Mouse (Mus musculus): ENCODE results near the gene Ppp1r13b.

Ppp1r13b gene

DNA sequence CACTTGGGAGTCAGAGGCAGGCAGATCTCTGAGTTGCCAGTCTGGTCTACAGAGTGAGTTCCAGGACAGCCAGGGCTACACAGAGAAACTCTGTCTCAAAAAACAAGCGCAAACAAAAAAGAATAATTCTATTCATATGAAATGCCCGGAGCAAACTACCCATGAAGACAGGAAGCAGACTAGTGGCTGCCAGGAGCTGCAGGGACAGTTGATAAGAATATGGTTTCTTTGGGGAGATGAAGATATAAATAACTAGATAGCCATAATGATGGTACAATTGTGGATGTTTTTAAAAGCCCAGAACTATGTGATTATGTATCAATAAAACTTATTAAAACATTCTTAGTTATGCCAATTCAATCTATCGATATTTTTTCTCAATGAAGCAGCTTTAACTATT is 25.9 kb downstream of the Ppp1r13b start:
- no peak for DNase-seq (ENCODE audit: low spot score)

DNA sequence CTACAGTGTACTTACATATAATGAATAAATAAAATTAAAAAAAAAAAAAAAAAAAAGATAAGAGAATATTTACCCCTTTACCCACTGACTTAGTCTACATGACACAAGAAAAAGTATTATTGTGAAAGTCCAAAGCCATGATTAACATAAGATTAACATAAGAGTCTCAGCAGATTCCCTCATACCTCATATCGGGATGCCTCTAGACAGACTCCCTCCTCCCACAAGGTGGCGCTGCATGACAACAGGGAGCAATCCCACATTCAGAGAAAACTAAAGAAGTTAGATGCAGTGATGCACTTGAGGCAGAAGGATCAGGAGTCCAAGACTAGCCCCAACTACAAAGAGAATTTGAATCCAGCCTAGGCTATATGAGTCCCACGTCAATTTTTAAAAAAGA is 29.7 kb downstream of the Ppp1r13b start:
- no peak for DNase-seq (ENCODE audit: low spot score)

DNA sequence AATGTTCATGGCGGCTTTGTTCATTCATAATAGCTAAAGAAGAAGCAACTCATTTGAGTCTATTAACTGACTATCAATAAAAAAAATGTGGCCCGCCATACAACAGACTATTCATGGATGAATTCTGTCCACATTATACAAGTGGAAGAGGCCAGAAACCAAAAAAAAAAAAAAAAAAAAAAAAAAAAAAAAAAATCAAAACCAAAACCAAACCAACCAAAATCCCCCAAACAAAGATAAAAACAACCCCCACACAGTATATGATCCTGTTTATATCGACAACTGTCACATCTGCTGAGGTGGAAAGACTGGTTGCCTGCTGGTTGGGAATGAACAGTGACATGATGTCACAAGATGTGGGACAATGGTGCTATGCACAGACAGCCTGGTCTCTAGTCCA is 32.4 kb downstream of the Ppp1r13b start:
- DNase-seq (ENCODE audit: low spot score) = no peak

DNA sequence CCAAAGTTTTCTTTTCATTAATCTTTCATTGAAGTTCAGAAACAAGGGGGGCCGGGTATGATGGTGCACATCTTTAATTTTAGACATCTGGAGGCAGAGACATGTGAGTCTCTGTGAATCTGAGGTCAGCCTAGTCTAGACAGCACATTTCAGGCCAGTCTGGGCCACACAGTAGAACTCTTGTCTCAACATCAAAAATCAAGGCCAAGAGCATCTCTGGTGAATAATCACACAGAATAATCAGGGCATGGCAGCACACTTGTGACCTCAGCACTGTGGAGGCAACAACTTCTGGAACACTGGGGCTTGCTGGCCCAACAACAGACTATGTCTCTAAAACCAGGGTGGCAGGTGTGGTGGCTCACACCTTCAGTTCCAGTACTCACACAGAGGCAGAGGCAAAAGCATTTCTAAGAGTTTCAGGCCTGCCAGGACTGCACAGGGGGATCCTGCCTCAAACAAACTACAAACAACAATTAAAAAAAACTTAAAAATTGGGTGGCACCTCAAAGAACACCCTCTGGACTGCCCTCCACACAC is 33.2 kb downstream of the Ppp1r13b start:
- DNase-seq (ENCODE audit: low spot score) = no peak

DNA sequence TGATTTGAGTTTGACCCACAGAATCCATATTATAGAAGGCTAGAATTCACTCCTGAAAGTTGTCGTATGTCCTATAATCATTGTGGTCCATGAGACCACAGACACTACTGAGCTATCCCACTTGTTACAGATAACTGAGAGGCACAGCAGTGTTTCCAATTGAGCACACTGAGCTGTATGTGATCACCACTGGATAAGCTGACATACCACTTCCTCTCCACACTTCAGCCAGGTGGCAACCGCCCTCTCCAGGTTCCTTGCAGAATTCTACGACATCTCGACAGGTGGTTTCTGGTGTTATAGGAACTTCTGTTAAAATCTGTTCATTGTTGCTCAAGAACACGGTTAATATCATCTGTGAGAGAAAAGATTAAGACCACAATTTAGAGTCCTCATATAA is 35.8 kb downstream of the Ppp1r13b start:
- no peak for DNase-seq (ENCODE audit: low spot score)

DNA sequence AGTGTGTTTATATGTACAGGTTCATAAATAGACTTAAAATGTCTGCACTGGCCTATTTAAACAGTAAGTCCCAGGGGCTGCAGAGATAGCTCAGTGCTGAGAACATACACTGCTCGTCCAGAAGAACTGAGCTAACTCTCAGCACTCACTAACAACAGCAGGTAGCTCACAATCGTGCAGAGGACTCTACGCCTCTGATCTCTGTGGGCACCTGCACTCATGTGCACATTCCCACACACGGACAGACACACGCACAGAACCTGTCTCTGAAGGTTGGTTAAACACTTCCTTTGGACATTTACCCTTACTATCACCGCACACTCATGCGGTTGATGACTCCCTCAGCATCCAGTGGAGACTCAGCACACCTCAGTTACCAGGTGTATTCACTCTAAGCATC is 37.1 kb downstream of the Ppp1r13b start:
- no peak for DNase-seq (ENCODE audit: low spot score)

DNA sequence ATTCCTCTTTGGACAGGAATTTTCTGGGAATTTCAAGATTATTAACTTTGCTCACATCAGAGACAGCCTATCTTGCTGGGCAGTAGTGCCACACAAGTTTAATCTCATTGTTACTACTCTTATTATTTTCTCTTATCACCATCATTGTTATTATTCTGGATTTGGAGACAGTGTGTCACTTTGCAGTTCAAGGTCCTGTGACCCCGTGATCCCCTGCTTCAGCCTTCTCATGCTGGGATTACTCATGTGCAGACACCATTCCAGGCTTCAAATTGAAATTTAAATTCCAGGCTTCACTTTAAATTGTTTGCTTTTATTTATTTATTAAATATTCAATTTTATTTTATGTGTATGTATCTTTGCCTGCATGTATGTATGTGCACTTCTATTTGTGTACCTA is 38.1 kb downstream of the Ppp1r13b start:
- DNase-seq (ENCODE audit: low spot score) = no peak

DNA sequence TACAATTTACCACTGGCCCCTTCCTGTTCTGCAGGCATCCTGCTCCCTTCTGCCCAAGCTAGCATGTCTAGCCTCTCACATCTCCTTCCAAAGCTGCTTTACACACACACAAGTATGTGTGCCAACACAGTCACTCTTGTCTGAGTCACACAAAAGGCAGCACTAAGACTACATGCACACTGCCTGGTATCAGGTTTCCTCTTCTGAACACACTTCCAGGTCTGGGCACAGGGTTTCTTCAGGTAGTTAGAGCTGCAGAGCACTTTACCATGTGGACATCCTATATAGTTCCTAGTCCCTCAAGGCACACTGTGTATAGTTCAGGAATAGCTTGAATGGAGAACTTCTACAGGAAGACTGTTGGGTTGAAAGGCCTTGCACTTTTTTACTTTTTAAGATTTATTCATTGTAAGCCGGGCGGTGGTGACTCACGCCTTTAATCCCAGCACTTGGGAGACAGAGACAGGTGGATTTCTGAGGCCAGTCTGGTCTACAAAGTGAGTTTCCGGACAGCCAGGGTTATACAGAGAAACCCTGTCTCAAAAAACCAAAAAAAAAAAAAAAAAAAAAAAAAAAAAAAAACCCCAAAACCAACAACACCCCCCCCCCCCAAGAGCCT is 43.6 kb downstream of the Ppp1r13b start:
- DNase-seq (ENCODE audit: low spot score) = no peak

DNA sequence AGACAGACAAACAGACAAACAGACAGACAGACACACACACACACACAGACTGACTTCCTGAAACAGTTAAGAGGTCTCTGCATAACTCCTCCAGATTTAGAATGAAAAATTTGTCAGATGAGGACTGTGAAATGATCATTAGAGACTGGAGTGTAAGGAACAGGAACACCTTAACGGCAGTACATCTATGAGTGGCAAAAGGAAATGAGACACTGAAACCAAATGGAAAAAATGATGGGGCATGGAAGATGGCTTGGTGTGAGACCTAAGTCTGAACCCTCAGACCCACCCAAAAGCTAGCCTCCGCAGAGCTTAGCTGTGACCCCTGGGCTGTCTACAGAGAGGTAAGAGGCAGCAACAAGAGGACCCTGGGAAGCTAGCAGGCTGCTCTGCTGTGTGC is 52.5 kb downstream of the Ppp1r13b start:
- DNase-seq (ENCODE audit: low spot score) = no peak

DNA sequence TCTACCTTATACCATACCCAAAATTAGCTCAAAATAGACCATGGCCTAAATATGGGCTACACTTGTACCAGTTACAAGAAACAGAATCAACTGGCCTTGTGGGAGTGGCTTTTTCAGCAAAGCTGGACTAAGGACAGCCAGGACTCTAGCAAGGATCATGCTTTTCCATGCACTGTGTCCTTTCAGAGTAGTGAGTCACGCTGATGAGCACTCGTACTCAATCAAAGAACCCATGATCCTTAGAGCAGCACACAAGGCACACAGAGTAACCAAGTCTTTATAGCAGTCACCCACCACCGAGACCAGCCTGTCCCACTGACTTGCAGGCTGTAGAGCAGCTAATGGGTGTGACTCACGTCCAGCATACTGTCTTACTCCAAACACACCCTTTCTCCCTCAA is 54.4 kb downstream of the Ppp1r13b start:
- no peak for DNase-seq (ENCODE audit: low spot score)

DNA sequence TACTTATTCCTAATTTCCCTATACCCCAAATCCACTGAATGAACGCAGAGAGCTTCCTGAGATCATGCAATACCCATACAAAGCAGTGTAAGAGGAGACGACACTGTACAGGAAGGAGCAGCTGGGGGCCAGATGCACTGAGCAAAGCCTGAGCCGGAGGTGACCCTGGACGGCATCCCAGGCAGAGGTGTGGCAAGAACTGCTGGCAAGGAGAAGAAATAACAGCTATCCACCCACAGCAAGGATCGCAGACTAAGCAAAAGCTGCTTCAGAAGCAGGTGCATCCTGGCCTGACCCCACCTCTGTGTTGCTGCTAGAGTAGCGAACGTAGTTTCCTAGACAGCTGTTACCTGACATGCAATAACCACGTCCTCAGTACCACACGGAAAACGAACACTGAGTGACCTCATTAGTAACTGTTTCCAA is 54.9 kb downstream of the Ppp1r13b start:
- DNase-seq (ENCODE audit: low spot score) = peak; percentile 36

DNA sequence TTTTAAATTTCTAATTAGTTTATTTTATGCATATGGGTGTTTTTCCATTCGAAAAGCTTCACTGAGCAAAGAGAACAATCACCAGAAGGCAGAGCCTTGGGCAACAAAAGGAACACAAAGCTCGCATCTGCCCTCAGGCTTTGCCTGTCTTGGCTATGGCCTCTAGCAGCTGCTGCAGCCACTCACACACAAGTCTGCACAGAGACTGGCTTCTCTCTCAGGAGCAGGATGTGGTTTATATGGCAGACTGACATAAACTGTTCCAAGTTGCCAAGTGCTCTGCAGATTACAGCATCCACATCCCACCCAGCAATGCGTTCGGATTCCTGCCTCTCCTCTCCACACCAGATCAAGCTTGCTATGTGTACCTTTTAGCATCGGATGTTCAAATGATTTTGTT is 56.2 kb downstream of the Ppp1r13b start:
- DNase-seq (ENCODE audit: low spot score) = no peak

DNA sequence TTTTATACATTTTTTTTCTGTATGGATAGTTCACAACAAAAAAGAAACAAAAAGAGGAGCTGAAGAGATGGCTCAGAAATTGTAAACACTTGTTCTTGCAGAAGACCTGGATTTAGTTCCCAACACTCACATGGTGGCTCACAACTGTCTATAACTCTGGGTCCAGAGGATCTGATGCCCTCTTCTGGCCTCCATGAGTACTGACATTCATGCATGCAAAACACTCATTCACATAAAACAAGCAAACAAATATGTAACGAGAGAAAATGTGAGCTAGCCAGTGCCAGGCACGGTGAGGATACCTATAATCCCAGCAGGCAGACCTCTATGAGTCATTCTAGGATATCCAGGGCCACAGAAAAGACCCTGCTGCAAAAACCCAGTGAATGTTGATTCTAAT is 56.7 kb downstream of the Ppp1r13b start:
- DNase-seq (ENCODE audit: low spot score) = no peak

DNA sequence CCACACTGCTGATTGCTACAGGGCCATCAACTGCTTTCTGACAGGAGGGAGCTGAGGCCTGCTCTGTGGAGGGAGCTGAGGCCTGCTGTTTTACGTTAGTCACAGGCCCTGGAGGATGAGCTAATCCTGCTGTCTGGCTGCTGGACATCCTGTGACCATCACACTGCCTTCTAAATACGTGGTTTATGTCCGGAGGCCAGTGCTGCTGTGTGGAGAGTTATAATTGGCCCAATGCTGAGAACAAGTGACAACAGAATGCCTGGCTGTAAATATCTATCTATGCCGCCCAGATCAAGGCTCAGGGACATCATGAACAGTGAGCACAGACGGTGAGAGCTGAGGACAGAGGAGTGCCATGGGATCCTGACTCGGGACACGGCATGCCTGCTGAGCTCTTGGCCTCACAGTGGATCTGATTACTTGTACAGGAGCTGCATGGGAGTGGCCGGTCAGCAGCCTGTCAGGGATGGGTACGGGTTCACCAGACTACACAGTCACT is 59.6 kb downstream of the Ppp1r13b start:
- no peak for DNase-seq (ENCODE audit: low spot score)

DNA sequence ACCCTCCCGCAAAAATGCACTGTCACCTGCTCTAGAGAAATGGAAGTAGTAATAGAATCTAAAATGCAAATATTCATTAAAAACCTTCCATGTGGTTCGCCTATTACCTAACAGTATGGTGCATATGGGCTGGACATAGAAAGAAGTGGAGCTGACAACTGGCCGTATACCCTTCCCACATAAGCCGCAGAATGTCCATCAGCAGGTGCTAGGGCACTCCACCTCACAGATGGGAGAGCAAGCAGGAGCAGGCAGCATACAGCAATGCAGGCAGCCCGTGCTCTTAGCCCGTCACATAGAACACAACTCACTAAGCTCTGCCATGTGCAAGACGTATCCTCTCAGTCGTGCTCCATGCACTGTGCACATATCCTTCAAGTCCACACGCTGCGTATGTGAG is 61.1 kb downstream of the Ppp1r13b start:
- no peak for DNase-seq (ENCODE audit: low spot score)

DNA sequence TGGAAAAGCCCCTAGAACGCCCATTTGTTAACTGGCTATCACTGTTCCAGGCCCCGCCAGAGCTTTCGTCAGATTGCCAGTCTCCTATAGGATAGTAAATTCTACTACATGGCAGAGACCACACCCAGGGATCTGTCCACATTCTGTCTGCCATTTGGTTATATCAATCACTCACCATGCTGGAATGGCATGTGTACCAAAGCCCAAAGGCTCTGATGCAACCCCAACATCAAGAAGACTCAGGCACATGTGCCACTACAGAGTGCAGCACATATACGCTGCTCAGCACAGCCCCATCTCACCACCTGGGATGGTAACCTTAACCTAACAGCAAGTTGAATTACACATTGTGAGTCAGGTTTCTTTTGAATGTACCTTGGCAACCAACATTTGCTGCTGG is 62.0 kb downstream of the Ppp1r13b start:
- no peak for DNase-seq (ENCODE audit: low spot score)

DNA sequence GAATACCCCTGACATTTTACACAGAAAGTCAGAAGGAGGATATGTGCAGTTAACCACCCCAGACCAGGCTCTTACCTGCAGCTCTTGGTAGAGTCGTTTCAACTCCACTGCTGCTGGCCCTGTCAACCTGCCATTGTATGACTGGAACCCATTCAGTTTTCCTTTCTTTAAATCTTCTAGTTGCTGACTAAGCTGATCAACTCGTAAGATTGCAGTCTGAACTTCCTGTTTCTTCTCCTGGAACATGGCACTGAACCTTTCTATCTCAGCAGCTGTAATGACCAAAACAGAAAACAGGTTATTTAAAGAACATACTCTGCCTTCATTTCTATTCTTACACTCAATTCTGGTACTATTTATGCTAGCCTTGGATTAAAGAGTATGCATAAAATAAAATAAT is 64.4 kb downstream of the Ppp1r13b start:
- DNase-seq (ENCODE audit: low spot score) = no peak

DNA sequence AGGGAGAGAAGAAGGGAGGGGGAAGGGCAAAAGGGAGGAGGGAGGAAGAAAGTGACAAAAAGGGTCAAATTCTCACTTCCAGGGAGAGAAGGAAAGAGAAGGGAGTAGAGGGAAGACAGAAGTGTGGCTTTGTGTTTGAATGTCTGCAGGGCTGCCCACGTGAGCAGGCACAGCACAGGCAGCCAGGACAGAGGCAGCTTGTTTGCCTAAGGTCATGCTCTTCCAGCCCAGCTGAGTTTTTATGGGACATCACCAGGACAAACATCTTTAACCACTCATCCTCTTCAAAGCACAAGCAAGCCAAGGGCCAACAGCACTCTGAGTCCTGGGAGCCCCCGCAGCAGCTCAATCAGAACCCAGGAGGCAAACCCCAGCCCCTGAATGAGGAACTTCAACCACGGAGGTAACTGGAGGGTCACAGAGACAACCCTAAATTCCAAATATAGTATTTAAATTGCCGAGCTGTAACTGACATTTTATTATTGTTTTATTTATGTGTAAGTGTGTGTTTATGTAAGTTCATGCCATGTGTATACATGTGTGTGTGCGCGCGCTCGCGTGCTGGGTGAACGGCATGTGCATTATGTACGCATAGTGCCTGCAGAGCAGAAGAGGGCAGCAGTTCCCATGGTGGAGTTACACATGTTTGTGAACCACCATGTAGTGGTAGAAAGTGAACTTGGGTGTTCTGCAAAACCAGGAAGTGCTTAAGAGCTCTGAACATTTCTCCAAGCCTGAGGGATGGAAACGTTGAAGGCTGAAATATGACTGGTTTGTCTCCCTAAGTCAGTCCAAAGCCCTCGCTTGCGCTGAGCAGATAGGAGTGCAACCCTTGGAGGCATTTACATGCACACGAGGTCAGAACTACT is 65.1 kb downstream of the Ppp1r13b start:
- no peak for DNase-seq (ENCODE audit: low spot score)

DNA sequence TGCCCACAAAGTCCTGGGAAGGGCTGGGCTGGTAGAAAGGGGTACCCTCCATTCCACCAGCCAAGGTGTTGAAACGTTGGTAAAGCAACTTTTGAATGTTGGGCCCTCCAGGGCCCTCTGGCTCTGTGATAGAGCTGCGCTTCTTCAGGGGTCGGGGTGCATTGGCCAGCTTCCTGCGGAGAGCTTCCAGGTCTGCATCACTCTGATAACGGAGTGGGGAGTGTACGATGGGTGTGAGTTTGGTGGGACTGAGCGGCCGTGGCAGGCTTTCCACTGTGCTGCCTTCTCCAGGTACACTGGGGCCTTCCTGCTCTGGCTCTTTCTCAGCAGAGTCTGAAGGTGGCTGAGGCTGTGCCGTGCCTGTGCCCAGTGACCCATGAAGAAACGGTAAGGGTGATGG is 74.5 kb downstream of the Ppp1r13b start:
- no peak for DNase-seq (ENCODE audit: low spot score)

DNA sequence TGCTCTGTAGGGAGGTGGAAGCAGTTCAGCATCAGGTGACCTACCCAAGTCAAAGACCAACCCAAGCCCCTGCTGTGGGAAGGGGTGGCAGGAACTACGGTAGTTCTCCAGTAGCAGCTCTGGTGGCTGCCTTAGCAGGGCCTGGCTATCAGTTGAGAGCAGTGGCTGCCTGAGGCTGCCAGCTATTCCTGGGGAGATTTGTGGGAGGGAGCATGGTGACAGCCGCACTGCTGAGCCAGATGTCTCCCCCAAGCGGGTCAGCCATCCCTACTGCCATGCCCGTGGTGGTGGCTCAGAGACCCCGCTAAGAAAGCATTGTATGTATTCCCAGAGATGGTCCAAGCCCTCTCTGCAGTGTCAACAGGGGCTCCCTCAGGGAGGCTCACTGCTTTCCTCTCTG is 75.3 kb downstream of the Ppp1r13b start:
- no peak for DNase-seq (ENCODE audit: low spot score)

DNA sequence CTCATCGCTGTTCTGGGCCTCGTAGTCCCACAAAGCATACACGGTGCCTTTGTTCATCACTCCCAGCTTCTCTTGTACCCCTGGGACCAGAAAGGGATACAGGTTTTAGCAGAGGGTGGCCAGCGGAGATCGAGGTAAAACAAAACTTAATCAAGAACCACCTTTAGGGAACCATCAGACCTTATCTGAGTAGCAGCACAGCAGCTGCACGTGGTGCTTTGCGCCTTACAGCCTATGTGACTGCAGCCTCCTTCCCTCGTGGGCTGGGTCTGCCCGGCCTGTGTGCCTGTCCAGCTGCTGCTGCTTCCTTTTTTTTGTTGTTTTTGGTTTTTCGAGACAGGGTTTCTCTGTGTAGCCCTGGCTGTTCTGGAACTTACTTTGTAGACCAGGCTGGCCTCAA is 77.5 kb downstream of the Ppp1r13b start:
- no peak for DNase-seq (ENCODE audit: low spot score)

DNA sequence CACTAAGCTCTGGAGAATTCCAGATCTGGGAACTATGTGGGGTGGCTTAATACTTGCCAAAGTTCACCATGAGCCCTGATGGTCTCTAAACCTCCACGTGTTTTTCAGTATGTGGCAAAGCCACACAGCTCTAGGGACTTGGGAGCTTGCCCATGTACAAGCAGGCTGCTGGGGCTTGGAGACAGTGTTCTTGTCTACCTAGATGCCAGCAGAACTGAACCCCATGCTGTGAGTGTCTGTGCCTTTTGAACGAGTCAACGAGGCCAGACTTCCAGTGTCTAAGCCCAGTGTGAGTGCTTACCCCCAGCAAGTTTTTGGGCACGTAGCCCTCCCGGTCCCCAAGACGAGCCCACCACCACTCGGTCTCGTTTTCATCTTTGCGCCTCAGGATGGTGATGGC is 78.0 kb downstream of the Ppp1r13b start:
- no peak for DNase-seq (ENCODE audit: low spot score)

DNA sequence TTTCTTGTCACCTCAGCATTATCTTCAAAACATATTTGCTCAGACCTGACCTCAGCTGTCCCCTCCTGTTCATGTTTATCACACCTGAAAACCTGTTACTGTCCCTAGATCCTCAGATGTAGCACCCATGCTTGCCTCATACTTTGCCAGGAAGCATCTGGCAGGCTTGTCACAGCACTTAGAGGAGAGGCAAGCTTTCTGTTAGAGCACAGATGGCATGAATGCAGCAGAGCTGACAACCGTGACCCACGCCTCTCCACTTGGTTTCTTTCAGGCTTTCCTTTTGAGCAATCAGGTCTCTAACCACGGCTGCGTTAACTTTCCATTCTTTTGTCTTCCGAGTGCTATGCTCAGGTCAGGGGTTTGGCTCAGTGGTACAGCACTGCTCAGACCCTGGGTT is 78.5 kb downstream of the Ppp1r13b start:
- DNase-seq (ENCODE audit: low spot score) = no peak

Measured in ovary, adult 18-20 months (tissue).